Mouse (Mus musculus): Measurements from ENCODE around the gene Hmcn2. TPM values are rescaled to one million over a fixed set of nuclear protein-coding genes. Genes with fewer than 3 reads are reported as not detected.

Gene Hmcn2
- total and polyA plus RNA-seq, 3 experiments, result 1.0 to 5.7 (median 2.1) TPM

DNA sequence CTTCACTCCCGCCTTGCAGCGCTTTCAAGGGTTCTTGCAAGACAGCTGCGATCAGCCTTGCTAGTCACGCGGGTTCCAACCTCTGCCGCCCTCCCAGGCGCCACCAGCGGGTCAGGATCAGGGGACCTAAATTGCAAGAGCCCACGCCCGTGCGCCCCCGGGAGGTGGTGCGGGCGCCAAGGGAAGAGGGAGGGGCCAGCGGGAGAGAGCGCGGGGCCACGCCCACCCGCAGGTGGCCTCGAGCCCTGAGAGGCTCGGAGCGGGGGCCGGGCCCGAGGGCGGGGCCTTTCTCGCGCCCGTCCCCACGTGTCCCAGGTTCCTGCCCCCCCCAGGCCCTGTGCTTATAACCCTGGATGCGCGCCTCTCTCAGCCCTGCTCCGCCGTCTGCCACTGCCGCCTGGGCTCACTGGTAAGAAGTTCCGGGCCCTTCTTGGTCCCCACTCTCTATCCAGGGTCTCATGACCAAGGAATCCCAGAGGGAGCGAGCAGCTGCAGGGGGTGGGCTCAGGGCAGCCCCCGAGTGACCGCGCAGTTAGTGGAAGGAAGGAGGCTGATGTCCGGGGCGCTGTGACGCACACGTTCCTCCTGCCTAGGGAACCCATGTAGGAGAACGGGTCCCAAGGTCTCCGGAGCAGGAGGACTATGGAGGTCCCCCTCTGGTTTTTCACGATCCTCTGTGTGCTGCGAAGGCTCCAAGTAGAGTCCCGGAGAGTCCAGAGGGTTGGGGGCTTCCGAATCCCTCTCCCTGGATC is 155.9 kb downstream of the Hmcn2 start, which contains the start of gene Ass1 (continued):
- TF ChIP-seq CHD1 (IDR thresholded peaks at IDR 0.05; ENCODE audit: low read depth, low read length), result no peak
- TF ChIP-seq MAX (IDR thresholded peaks at IDR 0.05; ENCODE audit: low read length), result peak; percentile 79; the same call in 1 of the 2 replicates
- TF ChIP-seq CTCF (conservative IDR thresholded peaks at IDR 0.05 in 1 of 2, IDR thresholded peaks at IDR 0.05 in 1 of 2; ENCODE audit: low read depth in 2 of 2, low read length in 2 of 2), result peak in 1 of 2 experiments; percentile 37; a peak in 1 of 4 replicates
- peak; percentile 56 for TF ChIP-seq TCF12 (IDR thresholded peaks at IDR 0.05; ENCODE audit: low read depth, low read length)
- TF ChIP-seq MXI1 (IDR thresholded peaks at IDR 0.05; ENCODE audit: low read depth, low read length), result peak; percentile 95
- TF ChIP-seq HCFC1 (IDR thresholded peaks at IDR 0.05; ENCODE audit: low read depth, low read length), result peak; percentile 29; the same call in 1 of the 2 replicates
- TF ChIP-seq KAT2A (IDR thresholded peaks at IDR 0.05; ENCODE audit: insufficient replicate concordance, low read length), result no peak
- peak; percentile 64; the same call in 1 of the 2 replicates for TF ChIP-seq ZMIZ1 (IDR thresholded peaks at IDR 0.05; ENCODE audit: low read depth, low read length)
- TF ChIP-seq ZKSCAN1 (IDR thresholded peaks at IDR 0.05; ENCODE audit: borderline replicate concordance, low read depth, low read length), result no peak
- peak; percentile 23; the same call in 1 of the 2 replicates for TF ChIP-seq USF2 (conservative IDR thresholded peaks at IDR 0.05; ENCODE audit: low read depth, low read length)
- no peak for TF ChIP-seq JUN (IDR thresholded peaks at IDR 0.05; ENCODE audit: insufficient read depth, low read depth, low read length)
- TF ChIP-seq BHLHE40 (IDR thresholded peaks at IDR 0.05; ENCODE audit: low read depth, low read length), result 0 out of 2 replicates have a peak, but pooled peaks have one; percentile 29
- TF ChIP-seq NELFE (IDR thresholded peaks at IDR 0.05; ENCODE audit: low read depth, low read length), result peak; percentile 69
- no peak for TF ChIP-seq PAX5 (IDR thresholded peaks at IDR 0.05; ENCODE audit: low read length)
- 0 out of 2 replicates have a peak, but pooled peaks have one; percentile 12 for TF ChIP-seq MEF2A (IDR thresholded peaks at IDR 0.05; ENCODE audit: borderline replicate concordance, low read depth, low read length)

DNA sequence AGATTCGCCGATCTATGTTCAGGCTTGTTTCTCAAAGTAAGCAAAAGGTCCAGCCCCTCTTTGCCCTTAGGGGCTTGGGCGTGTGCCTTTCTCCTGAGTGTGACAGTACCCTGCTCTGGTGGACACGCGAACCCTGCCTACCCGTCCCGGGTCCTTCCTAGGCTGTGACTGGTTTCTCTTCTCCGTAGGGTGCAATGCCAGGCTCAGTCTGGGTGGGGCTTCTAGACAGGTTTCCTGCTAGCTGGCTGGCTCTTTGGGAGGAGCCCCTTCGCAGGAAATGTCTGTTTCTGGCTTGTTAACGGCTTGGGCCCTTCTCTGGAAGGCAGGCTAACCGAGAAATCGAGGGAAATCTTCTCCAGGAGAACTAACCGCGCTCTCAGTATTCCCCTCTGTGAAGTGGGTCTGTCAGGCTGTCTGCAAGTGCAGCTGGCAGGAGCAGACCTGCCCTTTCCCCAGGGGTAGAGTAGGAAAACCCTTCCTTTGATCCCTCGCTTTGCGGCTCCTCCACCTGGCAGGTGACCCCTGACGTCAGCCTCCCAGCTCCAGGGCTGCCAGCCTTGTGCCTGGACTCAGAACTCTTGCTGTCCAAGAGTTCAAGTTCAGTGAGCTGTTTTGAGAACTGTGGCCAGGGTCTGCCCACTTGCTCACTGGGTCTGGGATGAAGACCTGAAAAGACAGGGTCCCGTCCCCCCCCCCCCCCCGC is 156.6 kb downstream of the Hmcn2 start:
- Histone ChIP-seq H3K4me3 (replicated peaks in 1 of 3; ENCODE audit: low read depth in 2 of 3, low read length in 2 of 3, poor library complexity in 1 of 3) (peak overlapping the region; percentile 61 to 74 (median 62)), H3K9ac (ENCODE audit: insufficient read depth, low read depth) (peak overlapping the region; percentile 42; the same call in 1 of the 2 replicates), H3K79me2 (replicated peaks; ENCODE audit: control insufficient read depth, extremely low read depth, insufficient read depth, poor library complexity, severe bottlenecking) (no peaks in the 10 kb centered on the region), H3K4me2 (ENCODE audit: insufficient read depth, low read depth, poor library complexity, severe bottlenecking) (peak overlapping the region; percentile 80), H3K27me3 (replicated peaks) (no peaks in the 10 kb centered on the region), H3K27ac (ENCODE audit: insufficient read depth, low read depth) (no peak overlapping the region), H3K4me1 (ENCODE audit: control insufficient read depth in 1 of 2, insufficient read depth in 2 of 2) (peaks cover 14 to 68% of the 10 kb centered on the region in 2 experiments), H3K9me3 (replicated peaks; ENCODE audit: low read length) (peaks cover 5% of the 10 kb centered on the region), H3K36me3 (replicated peaks in 1 of 2; ENCODE audit: control insufficient read depth in 1 of 2, insufficient read depth in 1 of 2, low read length in 1 of 2) (peaks cover 0 to 27% of the 10 kb centered on the region in 2 experiments)
- dilution Hi-C loops (cut with MboI; ENCODE audit: extremely low pct_ligation_motif_present, extremely low pct_unique_long_range_greater_than_20kb, low sequenced_read_pairs) (no loop called here), in situ Hi-C loops (cut with MboI; ENCODE audit: low pct_ligation_motif_present, low pct_unique_long_range_greater_than_20kb, low sequenced_read_pairs) (loop anchor here (5.0 to 25.0 kb wide), 2 partner anchors 39 to 409 kb away; no protein-coding TSS in a partner anchor)
- no peak for DNase-seq (ENCODE audit: extremely low read depth)
- TF ChIP-seq ETS1 (conservative IDR thresholded peaks at IDR 0.05; ENCODE audit: low read depth, low read length) (no peak), E2F4 (IDR thresholded peaks at IDR 0.05; ENCODE audit: insufficient replicate concordance, low read depth, low read length) (no peak), BHLHE40 (IDR thresholded peaks at IDR 0.05; ENCODE audit: low read depth, low read length) (0 out of 2 replicates have a peak, but pooled peaks have one; percentile 7), NRF1 (IDR thresholded peaks at IDR 0.05; ENCODE audit: low read depth, low read length) (no peak), RAD21 (IDR thresholded peaks at IDR 0.05; ENCODE audit: low read depth, low read length) (no peak)
